Mouse (Mus musculus): ENCODE data around the gene Atxn1.
A peak's percentile ranks its signal among the peaks of the same experiment; 100 is the strongest.

Atxn1 gene

DNA sequence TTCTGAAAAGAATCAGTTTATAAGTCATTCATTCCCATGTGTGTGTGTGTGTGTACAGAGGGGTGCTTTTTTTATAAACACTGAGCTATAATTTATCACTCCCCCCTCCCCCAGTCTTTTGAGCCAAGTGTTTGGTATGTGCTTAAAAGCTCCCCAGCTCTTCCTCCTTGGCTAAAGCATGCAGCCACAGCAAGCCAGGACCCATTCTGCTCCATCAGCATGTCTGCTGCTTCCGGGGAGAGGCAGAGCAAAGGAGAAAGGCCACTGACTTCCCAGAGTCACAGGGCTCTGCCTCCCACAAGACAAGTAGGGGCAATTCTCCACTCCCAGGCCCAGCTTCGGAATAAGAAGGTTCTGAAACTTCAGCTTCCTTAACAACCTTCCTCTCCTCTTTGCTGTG, 67.2 kb downstream of the Atxn1 start:
- DNase-seq (ENCODE audit: low read depth, low spot score), result peak; percentile 36

DNA sequence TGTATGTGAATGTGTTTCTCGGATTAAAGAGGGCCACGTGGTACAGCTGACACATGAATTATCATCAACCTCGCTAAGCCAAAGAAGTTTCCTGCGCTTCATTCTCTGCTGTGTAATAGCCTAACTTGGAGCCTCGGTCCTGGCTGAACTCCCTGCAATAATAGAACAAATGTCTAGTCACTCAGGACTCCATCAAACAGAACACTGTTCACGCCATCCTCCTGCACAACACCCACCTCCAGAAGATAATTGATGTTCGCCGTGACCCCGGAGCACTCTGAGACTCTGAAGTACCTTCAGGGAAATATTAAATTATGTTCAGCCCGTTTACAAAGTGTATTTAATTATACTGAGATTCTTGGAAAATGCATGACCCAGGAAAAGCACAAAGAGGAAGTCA, 70.0 kb downstream of the Atxn1 start:
- DNase-seq (ENCODE audit: low read depth, low spot score), result no peak

DNA sequence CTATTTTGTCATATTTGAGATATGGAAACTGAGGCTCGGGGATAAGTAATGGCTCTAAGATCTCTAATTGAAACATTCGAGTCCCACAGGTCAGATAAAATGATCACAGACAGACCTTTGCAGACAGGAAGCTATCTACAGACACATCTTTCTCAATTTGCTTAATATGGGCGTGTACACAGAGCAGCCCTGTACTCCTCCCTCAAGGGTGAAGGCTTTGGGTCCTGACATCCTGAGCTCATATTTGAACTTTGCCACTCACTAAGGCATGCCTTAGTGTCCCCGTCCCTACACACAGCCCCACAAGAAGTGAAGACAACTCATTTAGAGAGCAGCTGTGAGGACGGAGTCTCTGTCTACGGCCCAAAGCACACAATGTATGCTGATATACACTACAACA, 70.6 kb downstream of the Atxn1 start:
- no peak for DNase-seq (ENCODE audit: low read depth, low spot score)

DNA sequence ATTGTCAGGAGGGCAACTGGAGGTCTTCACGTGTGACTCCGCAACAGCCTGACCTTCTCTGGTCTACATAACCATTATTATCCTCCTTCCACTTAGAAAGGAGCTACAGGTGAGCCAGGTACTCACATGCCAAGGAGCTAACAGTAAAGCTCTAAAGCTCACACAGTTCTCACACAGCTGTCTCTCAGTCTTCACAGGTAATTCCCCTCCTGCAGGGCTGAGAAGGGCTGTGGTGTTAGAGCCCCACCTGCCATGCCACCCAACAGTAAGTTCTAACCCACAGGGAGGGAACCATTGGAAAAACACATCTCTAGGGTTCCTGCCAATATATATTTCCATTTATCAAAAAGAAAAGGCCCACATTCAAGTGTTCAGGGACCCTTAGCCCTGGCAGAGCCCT, 73.7 kb downstream of the Atxn1 start:
- no peak for DNase-seq (ENCODE audit: low read depth, low spot score)

DNA sequence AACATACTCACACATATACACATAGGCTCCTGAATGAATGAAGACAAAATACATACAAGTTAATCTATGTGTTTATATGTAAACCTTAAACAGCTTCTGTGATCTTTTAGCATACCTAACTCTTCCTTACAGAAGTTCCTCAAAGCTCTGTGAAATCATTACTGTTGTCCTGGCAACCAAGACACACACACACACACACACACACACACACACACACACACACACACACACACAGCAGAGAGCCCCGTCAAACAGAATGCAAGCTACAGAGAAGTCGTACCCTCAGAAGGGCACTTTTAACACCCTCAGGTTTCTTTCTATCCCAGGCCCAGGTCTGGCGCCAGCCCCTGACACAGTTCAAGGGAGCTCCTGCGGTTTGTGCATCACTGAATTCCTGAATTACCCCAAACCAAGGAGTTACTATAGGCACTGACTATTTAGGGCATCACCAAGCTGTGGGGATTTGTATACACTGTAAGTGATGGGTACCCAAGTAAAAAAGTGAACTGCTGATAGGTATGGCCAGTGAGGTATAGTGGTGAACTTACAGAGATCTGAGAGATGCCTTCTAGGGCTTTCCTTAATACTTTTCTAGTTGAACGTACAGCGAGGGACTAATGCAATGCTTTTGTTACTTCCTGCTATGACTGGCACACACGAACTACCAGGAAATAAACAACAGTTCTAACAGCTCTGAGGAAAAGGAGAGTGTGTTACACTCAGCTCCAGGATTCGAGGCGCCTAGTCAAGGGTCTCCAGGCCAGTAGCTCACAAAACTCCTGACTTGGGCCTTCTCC, 75.7 kb downstream of the Atxn1 start:
- no peak for DNase-seq (ENCODE audit: low read depth, low spot score)

- no peak for DNase-seq (ENCODE audit: low read depth, low spot score)
These were observed 79.9 kb downstream of the Atxn1 start for GRCm38 (mm10) chr13:45884878-45885277.

DNA sequence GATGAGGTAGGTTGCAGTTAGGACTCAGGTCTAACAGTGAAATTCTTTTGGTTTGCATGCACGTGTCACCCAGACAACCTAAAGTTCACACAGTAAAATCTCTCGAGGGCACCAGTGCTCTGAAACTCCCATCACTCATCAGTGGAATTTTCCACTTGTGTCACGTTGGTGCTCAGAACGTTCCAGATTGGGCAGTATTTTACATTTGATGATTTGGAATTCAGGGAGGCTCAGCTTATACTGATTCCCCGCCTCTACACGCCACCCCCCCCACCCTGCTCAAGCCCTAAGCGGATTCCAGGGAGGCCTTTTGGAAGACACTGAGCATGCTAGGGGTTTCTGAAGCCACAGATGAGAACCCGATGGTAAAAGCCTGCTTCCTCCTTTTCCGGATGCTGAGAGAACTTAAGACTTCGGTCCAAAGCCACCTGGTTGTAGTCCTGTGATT, 81.0 kb downstream of the Atxn1 start:
- DNase-seq (ENCODE audit: low read depth, low spot score), result no peak

DNA sequence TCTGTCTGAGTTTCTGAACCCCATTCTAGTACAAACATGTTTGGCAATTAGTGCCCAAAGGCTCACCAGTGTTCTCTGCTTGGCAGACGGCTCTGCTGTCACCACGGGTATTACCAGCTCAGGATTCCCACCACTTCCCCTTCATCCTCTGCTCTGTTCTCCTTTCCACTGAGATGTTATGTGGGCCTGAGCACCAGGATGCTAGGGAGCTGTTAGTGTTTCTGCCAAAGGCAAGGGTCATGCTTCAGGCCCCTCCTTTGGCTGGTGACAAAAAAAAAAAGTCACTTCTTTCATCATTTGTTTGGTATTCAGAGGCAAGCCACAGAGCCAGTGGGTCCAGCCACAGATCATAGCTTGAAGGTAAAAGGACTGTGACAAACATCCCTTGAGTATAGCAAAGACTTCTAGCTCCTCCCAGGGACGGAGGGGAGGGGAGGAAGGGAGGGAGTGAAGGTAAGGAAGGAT, 81.8 kb downstream of the Atxn1 start:
- DNase-seq (ENCODE audit: low read depth, low spot score), result no peak

DNA sequence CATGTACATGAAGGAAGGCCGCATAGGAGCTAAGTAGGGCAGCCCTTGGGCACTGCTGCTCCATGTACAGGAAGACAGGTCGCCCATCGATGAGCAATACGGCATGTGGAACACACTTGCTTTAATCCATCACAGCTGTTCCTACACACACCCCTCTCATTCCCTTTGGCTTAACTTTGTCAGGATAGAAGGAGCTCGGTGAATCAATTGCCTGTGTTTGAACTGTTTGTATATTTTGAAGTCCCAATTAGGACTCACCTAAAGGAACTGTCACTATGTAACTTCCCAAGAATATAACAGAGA, 84.3 kb downstream of the Atxn1 start:
- DNase-seq (ENCODE audit: low read depth, low spot score), result no peak

GRCm38 (mm10) chr13:45879746-45880542, 84.9 kb downstream of the Atxn1 start:
- no peak for DNase-seq (ENCODE audit: low read depth, low spot score)

- DNase-seq (ENCODE audit: low read depth, low spot score), result no peak
These were observed 87.9 kb downstream of the Atxn1 start for GRCm38 (mm10) chr13:45876939-45877338.

DNA sequence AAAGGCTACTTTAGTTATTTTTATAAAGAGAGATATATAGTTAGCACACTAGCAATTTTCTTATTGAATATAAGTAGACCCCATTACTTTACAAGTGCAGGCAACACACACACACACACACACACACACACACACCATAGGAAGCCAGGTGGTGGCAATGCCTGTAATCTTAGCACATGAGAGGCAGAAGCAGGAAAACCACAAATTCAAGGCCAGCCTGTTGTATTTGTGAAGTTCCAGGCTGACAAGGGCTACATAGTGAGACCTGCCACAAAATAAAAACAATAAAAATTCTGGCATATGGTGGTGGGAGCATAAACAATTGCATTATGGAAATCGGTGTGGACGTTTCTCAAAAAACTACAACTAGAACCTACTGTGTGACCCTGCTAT, 88.4 kb downstream of the Atxn1 start:
- DNase-seq (ENCODE audit: low read depth, low spot score), result no peak

- DNase-seq (ENCODE audit: low read depth, low spot score), result no peak
These were observed 89.0 kb downstream of the Atxn1 start for GRCm38 (mm10) chr13:45875686-45876367.

DNA sequence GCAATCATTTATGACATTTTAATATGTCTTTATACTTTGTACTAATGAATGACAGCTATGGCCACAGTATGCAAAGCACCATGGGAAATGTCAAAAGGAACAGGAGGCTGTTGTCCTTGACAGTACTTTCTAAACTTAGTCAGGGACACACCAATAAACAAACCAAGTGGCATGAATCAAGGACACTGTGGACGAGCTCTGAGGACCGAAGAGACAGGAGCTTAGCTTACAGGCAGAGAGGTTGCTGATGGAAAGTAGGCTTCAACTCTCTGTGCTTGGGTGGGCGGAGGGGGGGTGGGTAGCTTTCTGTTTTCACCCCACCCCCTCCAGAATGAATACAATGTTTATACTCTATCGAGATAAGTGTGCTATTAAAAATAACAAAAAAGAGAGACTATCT, 90.6 kb downstream of the Atxn1 start:
- peak; percentile 14 for DNase-seq (ENCODE audit: low read depth, low spot score)

- DNase-seq (ENCODE audit: low read depth, low spot score), result no peak
These were observed 91.8 kb downstream of the Atxn1 start for GRCm38 (mm10) chr13:45872966-45873365.

GRCm38 (mm10) chr13:45872041-45872746, 92.6 kb downstream of the Atxn1 start:
- DNase-seq (ENCODE audit: low read depth, low spot score), result peak; percentile 63

- DNase-seq (ENCODE audit: low read depth, low spot score), result no peak
These were observed 93.3 kb downstream of the Atxn1 start for GRCm38 (mm10) chr13:45871554-45871953.

DNA sequence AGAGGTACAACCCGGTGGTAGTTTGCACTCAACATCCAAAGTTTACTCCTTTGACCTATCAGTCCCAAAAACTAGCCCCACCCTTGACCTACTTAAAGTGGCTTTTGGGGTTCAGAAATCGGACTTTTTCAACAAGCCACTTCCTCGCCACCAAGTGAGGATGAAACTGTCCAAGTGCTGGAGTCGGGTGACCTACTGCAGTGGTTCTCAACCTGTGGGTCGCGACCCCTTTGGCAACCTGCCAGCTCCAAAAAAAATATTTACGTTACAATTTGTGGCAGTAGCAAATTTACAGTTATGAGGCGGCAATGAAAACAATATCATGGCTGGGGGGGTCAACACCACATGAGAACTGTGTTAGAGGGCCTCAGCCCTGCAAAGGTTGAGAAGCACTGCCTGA, 95.9 kb downstream of the Atxn1 start:
- no peak for DNase-seq (ENCODE audit: low read depth, low spot score)

DNA sequence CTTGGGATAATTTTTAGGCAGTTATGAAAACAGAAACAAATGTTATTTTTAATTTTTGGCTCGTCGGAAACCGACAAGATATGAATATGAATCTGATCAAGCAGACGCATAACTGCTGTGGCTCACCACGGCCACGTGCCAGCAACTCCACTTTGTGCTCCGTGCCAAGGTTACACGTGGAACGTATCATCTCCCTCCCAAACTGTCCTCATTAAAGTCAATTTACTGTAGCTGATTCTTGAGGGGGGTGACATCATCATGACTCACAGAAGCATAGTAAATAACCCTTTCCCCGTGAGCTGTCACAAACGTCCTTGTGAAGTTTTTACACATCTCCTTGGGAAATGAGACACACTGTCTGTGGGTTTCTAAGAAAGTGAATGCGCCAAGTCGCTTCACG, 97.5 kb downstream of the Atxn1 start:
- peak; percentile 24 for DNase-seq (ENCODE audit: low read depth, low spot score)

GRCm38 (mm10) chr13:45866615-45867245, 98.1 kb downstream of the Atxn1 start:
- no peak for DNase-seq (ENCODE audit: low read depth, low spot score)

DNA sequence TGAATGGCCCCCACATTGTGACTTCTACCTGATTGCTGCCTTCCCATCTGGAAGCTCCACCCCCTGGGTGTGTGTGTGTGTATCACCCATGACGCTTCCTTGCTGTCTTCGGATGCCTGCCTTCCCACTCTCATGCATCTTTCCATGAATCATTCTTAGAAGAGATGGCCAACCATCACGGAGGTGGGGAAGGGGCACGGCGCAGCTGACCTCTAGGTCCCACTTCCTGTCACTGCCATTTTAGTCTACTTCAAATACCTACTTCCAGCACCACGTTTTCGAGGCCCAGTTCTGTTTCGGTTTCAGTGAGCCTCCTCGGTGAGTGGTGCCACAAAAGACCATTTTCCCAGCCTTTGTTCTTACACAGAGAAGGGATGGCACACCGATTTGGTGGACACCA, 99.2 kb downstream of the Atxn1 start:
- no peak for DNase-seq (ENCODE audit: low read depth, low spot score)

Measured in skeletal muscle tissue, adult 2 months (tissue).